Comparison of ENCODE assay signal across 19 mouse cellular contexts in genomic region chr1:55659518-55660210, GRCm38 (mm10).
A peak's percentile ranks its signal among the peaks of the same experiment; 100 is the strongest.
DNase-seq lines count a peak whose midpoint lies in the region; ATAC-seq and TF ChIP-seq lines count a peak whose summit lies in the region.
"Had no signal": no experiment of that assay in that cellular context is flagged by ENCODE, and none has a peak within 500 bp of the region (broad histone marks: within the 10 kb centered on the region; RNA-seq: fewer than 3 reads in every experiment).

No protein-coding gene starts in this region.

- H3K4me2 ChIP-seq in midbrain, embryonic 13.5 days (replicated peaks): no peak overlapping the region
- H3K4me2 ChIP-seq in midbrain, embryonic 11.5 days: no peak overlapping the region
- no peak overlapping the region for H3K4me2 ChIP-seq in forebrain, embryonic 16.5 days (ENCODE audit: low read length)
- H3K4me2 ChIP-seq in midbrain, postnatal 0 days (ENCODE audit: low read depth, low read length, poor library complexity, severe bottlenecking): no peak overlapping the region
- H3K4me2 ChIP-seq: embryonic facial prominence, embryonic 13.5 days; limb, embryonic 15.5 days had no signal

- H3K4me3 ChIP-seq in midbrain, embryonic 13.5 days (replicated peaks): no peak overlapping the region
- no peak overlapping the region for H3K4me3 ChIP-seq in midbrain, embryonic 11.5 days (ENCODE audit: low read depth, low read length)
- H3K4me3 ChIP-seq in forebrain, embryonic 16.5 days (replicated peaks; ENCODE audit: low read length): no peak overlapping the region
- no peak overlapping the region for H3K4me3 ChIP-seq in midbrain, postnatal 0 days (ENCODE audit: low read depth, low read length)
- H3K4me3 ChIP-seq: embryonic facial prominence, embryonic 13.5 days; heart, embryonic 10.5 days; layer of hippocampus, adult 2 months; limb, embryonic 15.5 days had no signal

- DNase-seq in cerebellum, postnatal 10 days: peak; percentile 25 to 51
- DNase-seq in cerebellum, adult 11-12 months: no peak
- no peak for DNase-seq in midbrain, embryonic 11.5 days (ENCODE audit: low spot score, missing footprints)
- DNase-seq in midbrain, postnatal 0 days (ENCODE audit: low spot score): no peak
- no peak for DNase-seq in lung, postnatal 36 days
- DNase-seq in ovary, postnatal 36 days (ENCODE audit: low spot score): no peak
- DNase-seq: adrenal gland, adult 2 months; cerebellum, adult 9-11 months; kidney, adult 18-20 months; kidney, postnatal 10 days; lung, postnatal 10 days; retina, postnatal 1 day had no signal

- peak; percentile 62; the same call in 1 of the 2 replicates for ATAC-seq in midbrain, embryonic 13.5 days
- no peak for ATAC-seq in midbrain, embryonic 11.5 days (ENCODE audit: low FRiP score)
- peak; percentile 92 for ATAC-seq in forebrain, embryonic 16.5 days
- ATAC-seq in midbrain, postnatal 0 days (ENCODE audit: low FRiP score): peak; percentile 23; the same call in 1 of the 2 replicates

- peaks cover 5% of the 10 kb centered on the region; the same call in 1 of the 2 replicates for H3K4me1 ChIP-seq in midbrain, embryonic 13.5 days (replicated peaks)
- no peaks in the 10 kb centered on the region for H3K4me1 ChIP-seq in midbrain, embryonic 11.5 days (ENCODE audit: control insufficient read depth, insufficient read depth, low read length)
- H3K4me1 ChIP-seq in forebrain, embryonic 16.5 days (replicated peaks; ENCODE audit: control insufficient read depth, insufficient read depth, low read length): peaks cover 11% of the 10 kb centered on the region; the same call in 1 of the 2 replicates
- no peaks in the 10 kb centered on the region for H3K4me1 ChIP-seq in midbrain, postnatal 0 days (ENCODE audit: insufficient read depth, low read length)
- H3K4me1 ChIP-seq: embryonic facial prominence, embryonic 13.5 days; heart, embryonic 10.5 days; limb, embryonic 15.5 days had no signal

- no peaks in the 10 kb centered on the region for H3K36me3 ChIP-seq in midbrain, embryonic 13.5 days
- H3K36me3 ChIP-seq in midbrain, embryonic 11.5 days (ENCODE audit: control insufficient read depth, insufficient read depth, low read length): no peaks in the 10 kb centered on the region
- no peaks in the 10 kb centered on the region for H3K36me3 ChIP-seq in forebrain, embryonic 16.5 days (ENCODE audit: control insufficient read depth, insufficient read depth)
- no peaks in the 10 kb centered on the region for H3K36me3 ChIP-seq in midbrain, postnatal 0 days (ENCODE audit: insufficient read depth, low read length)
- H3K36me3 ChIP-seq: embryonic facial prominence, embryonic 13.5 days; heart, embryonic 10.5 days; limb, embryonic 15.5 days had no signal

- H3K27ac ChIP-seq in midbrain, embryonic 13.5 days: no peak overlapping the region
- no peak overlapping the region for H3K27ac ChIP-seq in midbrain, embryonic 11.5 days (ENCODE audit: low read depth, low read length)
- peak overlapping the region; percentile 38; the same call in 1 of the 2 replicates for H3K27ac ChIP-seq in forebrain, embryonic 16.5 days (ENCODE audit: low read length)
- no peak overlapping the region for H3K27ac ChIP-seq in midbrain, postnatal 0 days (ENCODE audit: low read depth, low read length)
- H3K27ac ChIP-seq: embryonic facial prominence, embryonic 13.5 days; heart, embryonic 10.5 days; layer of hippocampus, adult 2 months; limb, embryonic 15.5 days; stomach, postnatal 0 days had no signal

- 0 out of 2 replicates have a peak, but pooled peaks cover 4% of the 10 kb centered on the region for H3K27me3 ChIP-seq in midbrain, embryonic 13.5 days
- no peaks in the 10 kb centered on the region; the same call in 1 of the 2 replicates for H3K27me3 ChIP-seq in midbrain, embryonic 11.5 days (ENCODE audit: control insufficient read depth, insufficient read depth, low read length)
- no peaks in the 10 kb centered on the region for H3K27me3 ChIP-seq in forebrain, embryonic 16.5 days (replicated peaks; ENCODE audit: control insufficient read depth, insufficient read depth, low read length)
- no peaks in the 10 kb centered on the region for H3K27me3 ChIP-seq in midbrain, postnatal 0 days (ENCODE audit: insufficient read depth, low read length)
- H3K27me3 ChIP-seq: embryonic facial prominence, embryonic 13.5 days; limb, embryonic 15.5 days had no signal

- no peaks in the 10 kb centered on the region for H3K9me3 ChIP-seq in midbrain, embryonic 13.5 days
- no peaks in the 10 kb centered on the region for H3K9me3 ChIP-seq in midbrain, embryonic 11.5 days (ENCODE audit: control insufficient read depth, low read length)
- no peaks in the 10 kb centered on the region for H3K9me3 ChIP-seq in forebrain, embryonic 16.5 days (ENCODE audit: control insufficient read depth, low read length)
- H3K9me3 ChIP-seq in midbrain, postnatal 0 days (ENCODE audit: low read length): no peaks in the 10 kb centered on the region
- H3K9me3 ChIP-seq: embryonic facial prominence, embryonic 13.5 days; heart, embryonic 10.5 days; limb, embryonic 15.5 days had no signal

- no peak for TF ChIP-seq CTCF in midbrain, postnatal 0 days (IDR thresholded peaks at IDR 0.05)

- no peak overlapping the region for H3K9ac ChIP-seq in midbrain, embryonic 13.5 days (replicated peaks)
- no peak overlapping the region for H3K9ac ChIP-seq in midbrain, embryonic 11.5 days (ENCODE audit: low read length)
- no peak overlapping the region for H3K9ac ChIP-seq in forebrain, embryonic 16.5 days (replicated peaks; ENCODE audit: low read depth, low read length)
- H3K9ac ChIP-seq in midbrain, postnatal 0 days (replicated peaks; ENCODE audit: low read length, poor library complexity, severe bottlenecking): no peak overlapping the region
- H3K9ac ChIP-seq: embryonic facial prominence, embryonic 13.5 days; limb, embryonic 15.5 days had no signal

- 74% methylated on average over 8 of the region's 8 CpGs for WGBS in midbrain, embryonic 13.5 days
- WGBS in midbrain, embryonic 11.5 days: 80% methylated on average over 8 of the region's 8 CpGs
- WGBS in forebrain, embryonic 16.5 days: 40% methylated on average over 8 of the region's 8 CpGs
- WGBS in midbrain, postnatal 0 days: 70% methylated on average over 8 of the region's 8 CpGs

Comparison
In these comparisons a context has a peak if more than half of its experiments do, and no peak if none do; other contexts are left out.
1. DNase-seq: peak in cerebellum, postnatal 10 days (2 of 2); none in cerebellum, adult 11-12 months (single experiment), midbrain, embryonic 11.5 days (single experiment), midbrain, postnatal 0 days (single experiment), lung, postnatal 36 days (single experiment) and ovary, postnatal 36 days (single experiment).